Mouse (Mus musculus) myocyte (in vitro differentiated cells): ENCODE results near the gene Slco3a1. TPM values are rescaled to one million over a fixed set of nuclear protein-coding genes. Genes with fewer than 3 reads are reported as not detected.

Experiments used
- H3K27me3 ChIP-seq: one replicate; pipeline ENCODE4 v1.6.1; 2011; ENCODE audit not compliant: control insufficient read depth, insufficient read depth, insufficient read length
- H3K36me3 ChIP-seq: one replicate; pipeline ENCODE4 v1.6.1; 2011; ENCODE audit not compliant: control insufficient read depth, insufficient read depth
- H3K4me2 ChIP-seq: one replicate; pipeline ENCODE4 v1.6.1; 2011; ENCODE audit warnings: low read depth, control low read depth
- H3K4me3 ChIP-seq: one replicate; pipeline ENCODE4 v1.5.1; 2011; ENCODE audit warnings: mild to moderate bottlenecking, control low read depth, moderate library complexity
- H3K79me2 ChIP-seq: one replicate; pipeline ENCODE4 v1.6.1; 2011; ENCODE audit not compliant: control insufficient read depth, insufficient read depth
- H3ac ChIP-seq: one replicate; pipeline ENCODE4 v1.6.1; 2011; ENCODE audit not compliant: control insufficient read depth, insufficient read length
- CEBPB ChIP-seq: IDR thresholded peaks from 2 replicates; pipeline ENCODE4 v1.6.1; 2011; ENCODE audit warnings: mild to moderate bottlenecking, moderate library complexity; ENCODE audit not compliant: poor library complexity, insufficient read depth, severe bottlenecking
- E2F4 ChIP-seq: IDR thresholded peaks from one replicate; pipeline ENCODE4 v1.6.1; 2011; ENCODE audit warnings: mild to moderate bottlenecking, control low read depth, moderate library complexity; ENCODE audit not compliant: insufficient read depth
- MAX ChIP-seq: IDR thresholded peaks from one replicate; pipeline ENCODE4 v1.6.1; 2011; ENCODE audit warnings: low read depth, mild to moderate bottlenecking, control low read depth
- MYOD1 ChIP-seq, 3 experiments: IDR thresholded peaks; one replicate each; pipeline ENCODE4 v1.6.1; 2011; ENCODE audit warnings: control low read depth in 2 of 3, low read depth in 2 of 3, mild to moderate bottlenecking in 2 of 3, moderate library complexity in 1 of 3; ENCODE audit not compliant: insufficient read length in 2 of 3, control insufficient read depth in 1 of 3
- MYOG ChIP-seq, 3 experiments: IDR thresholded peaks; one replicate each; pipeline ENCODE4 v1.6.1; 2011; ENCODE audit warnings: control low read depth in 2 of 3, low read depth in 2 of 3, mild to moderate bottlenecking in 2 of 3; ENCODE audit not compliant: insufficient read length in 2 of 3, control insufficient read depth in 1 of 3, insufficient read depth in 1 of 3
- POLR2A ChIP-seq: IDR thresholded peaks from one replicate; pipeline ENCODE4 v1.6.1; 2011; ENCODE audit warnings: low read depth, mild to moderate bottlenecking, control low read depth, moderate library complexity; ENCODE audit not compliant: insufficient read length
- POLR2AphosphoS2 ChIP-seq: IDR thresholded peaks from one replicate; pipeline ENCODE4 v1.6.1; 2011; ENCODE audit warnings: low read depth, control low read depth; ENCODE audit not compliant: insufficient read length
- REST ChIP-seq: IDR thresholded peaks from one replicate; pipeline ENCODE4 v1.6.1; 2011; ENCODE audit warnings: mild to moderate bottlenecking, control low read depth, moderate library complexity; ENCODE audit not compliant: insufficient read depth, insufficient read length
- SRF ChIP-seq: IDR thresholded peaks from one replicate; pipeline ENCODE4 v1.6.1; 2011; ENCODE audit warnings: low read depth; ENCODE audit not compliant: control insufficient read depth, insufficient read length
- TCF12 ChIP-seq: IDR thresholded peaks from one replicate; pipeline ENCODE4 v1.6.1; 2011; ENCODE audit warnings: mild to moderate bottlenecking, control low read depth; ENCODE audit not compliant: poor library complexity, insufficient read depth, severe bottlenecking
- TCF3 ChIP-seq: IDR thresholded peaks from one replicate; pipeline ENCODE4 v1.6.1; 2011; ENCODE audit warnings: low read depth, control low read depth; ENCODE audit not compliant: insufficient read length
- USF1 ChIP-seq: IDR thresholded peaks from one replicate; pipeline ENCODE4 v1.6.1; 2011; ENCODE audit warnings: low read depth, mild to moderate bottlenecking, control low read depth, moderate library complexity
- polyA plus RNA-seq: library from polyadenylated mRNA; unstranded; fragments of >200 nt; fragmentation: generic; extraction: Trizol; gene quantifications from one replicate; pipeline ENCODE4 v1.2.1, GENCODE M21; 2012; ENCODE audit warnings: missing spikeins

Gene Slco3a1
- polyA plus RNA-seq, 1 experiment, result 50.7 TPM

- H3K27me3 ChIP-seq, result no peaks in the 10 kb centered on the region
- no peaks in the 10 kb centered on the region for H3K36me3 ChIP-seq
- H3K79me2 ChIP-seq, result peaks cover 34% of the 10 kb centered on the region
- H3K4me2 ChIP-seq, result no peak overlapping the region
- no peak overlapping the region for H3ac ChIP-seq
- no peak for TF ChIP-seq MYOG (IDR thresholded peaks at IDR 0.05; ENCODE audit: control insufficient read depth in 1 of 3, insufficient read depth in 1 of 3, insufficient read length in 2 of 3, low read depth in 2 of 3)
- TF ChIP-seq SRF, result no peak
- TF ChIP-seq MAX, result no peak
- no peak for TF ChIP-seq POLR2AphosphoS2
- TF ChIP-seq MYOD1 (IDR thresholded peaks at IDR 0.05; ENCODE audit: control insufficient read depth in 1 of 3, insufficient read length in 2 of 3, low read depth in 2 of 3), result no peak
- TF ChIP-seq E2F4, result no peak
- TF ChIP-seq CEBPB, result no peak
- no peak for TF ChIP-seq USF1
- TF ChIP-seq POLR2A, result no peak
- TF ChIP-seq TCF12, result no peak
- TF ChIP-seq TCF3, result no peak
- no peak overlapping the region for H3K4me3 ChIP-seq
These were observed 24.7 kb downstream of the Slco3a1 start for GRCm38 (mm10) chr7:74529877-74530276.

GRCm38 (mm10) chr7:74529183-74529757 lies 25.3 kb downstream of the Slco3a1 start:
- TF ChIP-seq TCF12 (no peak), SRF (no peak), POLR2AphosphoS2 (no peak), MAX (no peak), TCF3 (no peak), E2F4 (no peak), MYOD1 (IDR thresholded peaks at IDR 0.05; ENCODE audit: control insufficient read depth in 1 of 3, insufficient read length in 2 of 3, low read depth in 2 of 3) (no peak), CEBPB (no peak), USF1 (no peak), POLR2A (no peak), MYOG (IDR thresholded peaks at IDR 0.05; ENCODE audit: control insufficient read depth in 1 of 3, insufficient read depth in 1 of 3, insufficient read length in 2 of 3, low read depth in 2 of 3) (no peak), REST (no peak)
- Histone ChIP-seq H3K4me3 (no peak overlapping the region), H3K4me2 (no peak overlapping the region), H3K79me2 (peaks cover 29% of the 10 kb centered on the region), H3K27me3 (no peaks in the 10 kb centered on the region), H3K36me3 (no peaks in the 10 kb centered on the region), H3ac (no peak overlapping the region)

- no peak overlapping the region for H3K4me2 ChIP-seq
- H3K27me3 ChIP-seq, result no peaks in the 10 kb centered on the region
- H3ac ChIP-seq, result no peak overlapping the region
- no peak overlapping the region for H3K4me3 ChIP-seq
- TF ChIP-seq USF1 (no peak), MYOD1 (IDR thresholded peaks at IDR 0.05; ENCODE audit: control insufficient read depth in 1 of 3, insufficient read length in 2 of 3, low read depth in 2 of 3) (no peak), TCF3 (no peak), SRF (no peak), TCF12 (no peak), POLR2AphosphoS2 (no peak), E2F4 (no peak), CEBPB (no peak), MAX (no peak), MYOG (IDR thresholded peaks at IDR 0.05; ENCODE audit: control insufficient read depth in 1 of 3, insufficient read depth in 1 of 3, insufficient read length in 2 of 3, low read depth in 2 of 3) (no peak), REST (no peak), POLR2A (no peak)
- H3K79me2 ChIP-seq, result peaks cover 20% of the 10 kb centered on the region
- H3K36me3 ChIP-seq, result no peaks in the 10 kb centered on the region
These were observed 26.4 kb downstream of the Slco3a1 start for GRCm38 (mm10) chr7:74528182-74528581.

- no peak overlapping the region for H3K4me2 ChIP-seq
- no peaks in the 10 kb centered on the region for H3K36me3 ChIP-seq
- H3K4me3 ChIP-seq, result no peak overlapping the region
- H3ac ChIP-seq, result no peak overlapping the region
- peaks cover 19% of the 10 kb centered on the region for H3K79me2 ChIP-seq
- TF ChIP-seq TCF12 (no peak), TCF3 (no peak), SRF (no peak), USF1 (no peak), E2F4 (no peak), MAX (no peak), POLR2AphosphoS2 (no peak), REST (no peak), CEBPB (no peak), MYOD1 (IDR thresholded peaks at IDR 0.05; ENCODE audit: control insufficient read depth in 1 of 3, insufficient read length in 2 of 3, low read depth in 2 of 3) (no peak), MYOG (IDR thresholded peaks at IDR 0.05; ENCODE audit: control insufficient read depth in 1 of 3, insufficient read depth in 1 of 3, insufficient read length in 2 of 3, low read depth in 2 of 3) (no peak), POLR2A (no peak)
- no peaks in the 10 kb centered on the region for H3K27me3 ChIP-seq
These were observed 26.9 kb downstream of the Slco3a1 start for GRCm38 (mm10) chr7:74527689-74528088.
